Mouse (Mus musculus): Measurements from ENCODE around the gene Txndc8.

DNA sequence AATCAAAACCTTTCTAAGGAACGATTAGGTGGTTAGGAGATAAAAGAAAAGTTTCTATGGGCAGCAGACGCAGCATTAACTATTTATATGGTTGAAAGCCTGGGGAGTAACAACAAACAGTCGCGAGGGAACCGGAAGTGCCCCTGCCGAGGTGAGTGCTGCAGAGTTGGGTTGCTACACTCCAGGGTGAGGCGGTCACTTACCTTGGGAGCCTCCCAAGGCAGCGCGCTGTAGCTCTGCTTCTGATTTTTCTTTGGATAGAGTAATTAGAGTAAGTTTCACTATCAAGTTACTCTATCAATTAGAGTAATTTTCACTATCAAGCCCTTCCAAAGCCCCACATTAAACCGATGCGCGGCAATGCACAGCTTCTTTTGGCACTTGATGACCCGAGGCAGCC, 25.7 kb upstream of the Txndc8 start:
- TF ChIP-seq MAX (IDR thresholded peaks at IDR 0.05) (no peak), CTCF (IDR thresholded peaks at IDR 0.05; ENCODE audit: control insufficient read depth, insufficient read depth, insufficient read length) (no peak), MYOG (IDR thresholded peaks at IDR 0.05; ENCODE audit: control insufficient read depth, extremely low read depth, insufficient read length) (no peak), FOSL1 (IDR thresholded peaks at IDR 0.05; ENCODE audit: insufficient read depth, low read length, poor library complexity, severe bottlenecking) (no peak), CEBPB (IDR thresholded peaks at IDR 0.05; ENCODE audit: low read depth) (no peak), MYOD1 (IDR thresholded peaks at IDR 0.05; ENCODE audit: control insufficient read depth, insufficient read length, low read depth) (no peak), USF1 (IDR thresholded peaks at IDR 0.05; ENCODE audit: low read depth) (no peak)
